Mouse (Mus musculus): ENCODE results near the gene Smarca2.
A peak's percentile ranks its signal among the peaks of the same experiment; 100 is the strongest.

The Smarca2 gene

GRCm38 (mm10) chr19:26776066-26777025 lies 171.5 kb downstream of the Smarca2 start:
- DNase-seq (ENCODE audit: low read depth): no peak

DNA sequence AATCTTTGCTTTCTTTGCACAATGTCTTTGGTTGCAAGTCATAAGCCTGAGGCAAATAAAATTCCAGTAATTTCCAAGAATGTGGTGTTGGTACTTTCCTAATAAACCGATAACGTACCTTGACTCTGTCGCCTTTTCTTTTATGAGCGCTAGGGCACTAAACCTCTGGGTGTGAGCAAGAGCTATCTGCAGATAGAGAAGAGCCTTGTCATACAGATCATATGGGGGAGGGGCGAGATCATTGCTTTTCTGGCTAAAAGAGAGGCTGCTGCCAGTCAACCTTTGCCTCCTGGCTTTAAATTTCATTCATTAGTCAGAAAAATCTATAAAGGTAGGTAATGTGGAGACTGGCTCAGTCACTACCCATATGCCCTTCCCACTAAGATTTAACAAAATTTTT lies 173.3 kb downstream of the Smarca2 start:
- no peak for DNase-seq (ENCODE audit: low read depth)

- no peak for DNase-seq (ENCODE audit: low read depth)
Measured at GRCm38 (mm10) chr19:26781209-26781608, 176.4 kb downstream of the Smarca2 start.

- peak; percentile 72 for DNase-seq (ENCODE audit: low read depth)
Measured at GRCm38 (mm10) chr19:26788446-26788845, 183.6 kb downstream of the Smarca2 start.

- peak; percentile 71 for DNase-seq (ENCODE audit: low read depth)
Measured at GRCm38 (mm10) chr19:26790386-26791346, 185.8 kb downstream of the Smarca2 start.

DNA sequence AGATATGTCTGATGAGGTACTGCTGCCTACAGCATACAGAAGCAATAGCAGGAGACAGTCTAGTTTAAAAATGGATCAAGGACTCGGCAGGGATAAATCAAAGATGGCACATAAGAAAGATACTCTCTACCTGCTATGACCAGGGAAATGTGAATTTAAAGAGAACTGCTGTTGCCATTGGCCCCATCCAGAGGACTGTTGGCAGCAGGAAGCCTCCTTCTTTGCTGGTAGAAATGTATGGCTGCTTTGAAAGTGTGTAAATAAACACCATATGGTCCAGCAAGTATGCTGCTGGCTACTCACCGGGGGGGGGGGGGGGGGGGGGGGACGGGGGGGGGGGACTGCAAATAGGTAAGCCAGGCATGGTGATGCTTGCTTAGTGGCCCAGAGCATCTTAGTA lies 189.5 kb downstream of the Smarca2 start:
- no peak for DNase-seq (ENCODE audit: low read depth)

DNA sequence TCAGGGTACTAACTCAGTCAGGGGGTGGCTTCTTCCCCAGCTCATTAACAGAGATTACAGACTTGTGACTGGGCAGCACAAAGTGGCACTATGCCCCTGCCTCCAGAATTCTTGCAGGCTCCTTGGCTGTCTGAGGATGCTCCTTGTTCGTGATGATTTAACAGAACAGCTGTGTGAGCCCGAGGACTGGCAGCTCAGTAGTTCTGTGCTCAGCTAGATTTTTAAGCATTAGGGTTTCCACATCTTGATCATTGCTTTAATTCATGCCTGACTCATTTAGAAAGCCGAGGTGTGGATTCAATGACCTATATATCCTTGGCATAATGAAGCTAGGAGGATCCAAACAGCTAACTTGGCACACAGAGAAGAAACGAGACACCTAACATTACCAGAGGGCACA lies 191.2 kb downstream of the Smarca2 start:
- DNase-seq (ENCODE audit: low read depth): no peak

- DNase-seq (ENCODE audit: low read depth): no peak
Measured at GRCm38 (mm10) chr19:26804401-26804800, 199.6 kb downstream of the Smarca2 start.

DNA sequence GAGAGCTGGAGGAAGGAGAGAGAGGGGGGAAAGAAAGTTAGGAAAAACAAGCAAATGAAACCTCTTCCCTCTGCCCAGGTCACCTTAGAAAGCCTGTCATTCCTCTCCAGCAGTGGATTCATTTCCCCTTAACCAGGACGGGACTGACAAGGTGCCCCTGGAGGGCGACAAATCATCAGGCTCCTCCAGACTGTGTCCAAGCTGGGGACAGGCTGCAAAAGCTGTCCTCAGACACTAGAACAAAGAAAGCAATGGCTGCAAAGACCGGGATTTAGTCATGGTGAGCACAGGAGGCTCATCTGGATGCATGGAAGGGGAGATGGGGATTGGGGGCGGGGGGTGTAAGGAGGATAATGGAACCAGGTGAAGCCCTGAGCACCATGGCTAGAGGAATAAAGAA lies 209.8 kb downstream of the Smarca2 start:
- no peak for DNase-seq (ENCODE audit: low read depth)

- peak; percentile 68 for DNase-seq (ENCODE audit: low read depth)
Measured at GRCm38 (mm10) chr19:26817901-26818300, 213.1 kb downstream of the Smarca2 start.
